Mouse (Mus musculus) hindbrain, embryonic 10.5 days (tissue): ENCODE results near the gene Dnm2. TPM values are rescaled to one million over a fixed set of nuclear protein-coding genes. Genes with fewer than 3 reads are reported as not detected.
"Not testable (repeated sequence)": the region's sequence is repeated elsewhere in the genome, so short reads cannot be mapped to it uniquely, and the experiment has no call there.

Experiments used
- DNase-seq: peaks from one replicate; pipeline ENCODE4 v3.0.0-alpha.2; 2017; ENCODE audit warnings: low spot score
- H3K27ac ChIP-seq: fragments of 300-500 bp; sonication (generic); 2 replicates; pipeline ENCODE4 v1.5.1; 2016; ENCODE audit warnings: mild to moderate bottlenecking, moderate library complexity
- H3K27me3 ChIP-seq: fragments of 300-500 bp; sonication (generic); 2 replicates; pipeline ENCODE4 v1.6.1; 2016; ENCODE audit warnings: mild to moderate bottlenecking; ENCODE audit not compliant: poor library complexity, insufficient read depth, severe bottlenecking
- H3K36me3 ChIP-seq: fragments of 300-500 bp; sonication (generic); 2 replicates; pipeline ENCODE4 v1.6.1; 2016; ENCODE audit warnings: mild to moderate bottlenecking, moderate library complexity
- H3K4me1 ChIP-seq: fragments of 300-500 bp; sonication (generic); replicated peaks from 2 replicates; pipeline ENCODE4 v1.6.1; 2016; ENCODE audit warnings: mild to moderate bottlenecking
- H3K4me3 ChIP-seq: fragments of 300-500 bp; sonication (generic); 2 replicates; pipeline ENCODE4 v1.5.1; 2016; ENCODE audit warnings: mild to moderate bottlenecking, moderate library complexity
- H3K9me3 ChIP-seq: fragments of 300-500 bp; sonication (generic); 2 replicates; pipeline ENCODE4 v1.6.1; 2016; ENCODE audit warnings: mild to moderate bottlenecking, moderate library complexity
- whole genome bisulfite sequencing: fragments of 180-500 bp; shearing (Covaris S2); methylation state at CpG from one replicate; pipeline ENCODE4 v1.1.7; 2016; 5-methylcytosine and 5-hydroxymethylcytosine counted together
- polyA plus RNA-seq: library from polyadenylated mRNA; unstranded; fragments of >200 nt; fragmentation: Nextera tagmentation; extraction: Ambion mirVana; gene quantifications from 2 replicates; pipeline ENCODE4 v1.2.1, GENCODE M21; 2016

Gene Dnm2
- polyA plus RNA-seq, 1 experiment from 2014 or later, result 80.4 TPM

DNA sequence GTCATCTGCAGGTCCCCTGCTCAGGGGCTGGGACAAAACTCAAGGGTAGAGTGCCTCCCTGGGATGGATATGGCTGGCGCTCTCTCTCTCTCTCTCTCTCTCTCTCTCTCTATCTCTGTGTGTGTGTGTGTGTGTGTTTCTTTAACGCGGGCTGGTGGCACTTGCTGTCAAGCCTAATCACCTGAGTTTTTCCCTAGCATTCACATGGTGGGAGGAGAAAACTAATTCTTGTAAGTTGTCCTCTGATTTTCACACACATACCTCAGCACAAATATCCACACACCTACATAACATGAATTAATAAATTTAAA, 101.9 kb downstream of the Dnm2 start:
- Histone ChIP-seq H3K4me1 (peaks cover 20% of the 10 kb centered on the region), H3K36me3 (peaks cover 10% of the 10 kb centered on the region; the same call in 1 of the 2 replicates), H3K27ac (peak overlapping the region; percentile 53; the same call in 1 of the 2 replicates), H3K27me3 (no peaks in the 10 kb centered on the region), H3K9me3 (no peaks in the 10 kb centered on the region), H3K4me3 (no peak overlapping the region)
- 79% methylated on average over 3 of the region's 3 CpGs for WGBS
- no peak for DNase-seq

DNA sequence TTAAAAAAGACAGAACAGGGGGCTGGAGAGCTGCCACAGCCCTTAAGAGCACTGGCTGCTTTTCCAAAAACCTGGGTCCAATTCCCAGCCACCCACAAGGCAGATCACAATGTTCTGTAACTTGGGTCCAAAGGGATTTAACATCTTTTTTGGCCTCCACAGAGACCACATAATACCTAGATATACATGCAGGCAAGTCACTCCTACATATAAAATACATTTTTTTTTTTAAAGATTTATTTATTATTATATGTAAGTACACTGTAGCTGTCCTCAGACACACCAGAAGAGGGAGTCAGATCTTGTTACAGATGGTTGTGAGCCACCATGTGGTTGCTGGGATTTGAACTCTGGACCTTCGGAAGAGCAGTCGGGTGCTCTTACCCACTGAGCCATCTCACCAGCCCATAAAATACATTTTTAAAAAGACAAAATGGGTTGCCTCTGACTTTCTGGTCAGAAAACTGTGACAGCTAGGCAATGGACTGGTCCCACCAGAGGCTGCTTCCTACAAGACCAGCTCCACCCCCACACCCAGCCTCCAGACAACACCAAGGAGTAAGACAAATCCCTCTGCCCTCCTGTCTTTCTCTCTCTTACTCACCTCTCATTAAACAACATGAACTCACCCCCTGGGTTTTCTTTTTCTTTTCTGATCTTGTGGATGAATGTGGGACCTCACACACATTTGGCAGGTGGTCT, 102.5 kb downstream of the Dnm2 start:
- Histone ChIP-seq H3K27me3 (no peaks in the 10 kb centered on the region), H3K36me3 (peaks cover 7% of the 10 kb centered on the region; the same call in 1 of the 2 replicates), H3K4me3 (no peak overlapping the region), H3K27ac (no peak overlapping the region), H3K9me3 (no peaks in the 10 kb centered on the region), H3K4me1 (peaks cover 20% of the 10 kb centered on the region)
- 95% methylated on average over 2 of the region's 2 CpGs for whole genome bisulfite sequencing
- no peak for DNase-seq

DNA sequence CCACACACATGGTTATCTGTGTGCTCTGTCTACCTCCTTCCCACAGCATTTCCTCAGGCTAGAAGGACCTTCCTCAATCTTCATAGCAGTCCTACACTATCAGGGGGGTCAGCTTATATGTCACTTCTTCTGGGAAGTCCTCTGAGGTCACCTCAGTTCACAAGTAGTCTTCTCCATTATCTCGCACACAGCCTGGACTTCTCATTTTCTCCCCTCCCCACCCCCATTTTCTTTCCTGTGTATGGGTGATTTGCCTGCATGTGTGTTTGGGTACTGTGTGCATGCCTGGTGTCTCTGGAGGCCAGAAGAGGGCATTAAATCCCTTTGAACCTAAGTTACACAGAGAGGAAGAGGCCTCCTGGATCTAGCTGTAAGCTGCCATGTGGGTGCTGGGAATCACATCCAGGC, 103.2 kb downstream of the Dnm2 start:
- Histone ChIP-seq H3K9me3 (no peaks in the 10 kb centered on the region), H3K4me1 (peaks cover 20% of the 10 kb centered on the region), H3K27ac (no peak overlapping the region), H3K27me3 (no peaks in the 10 kb centered on the region), H3K36me3 (0 out of 2 replicates have a peak, but pooled peaks cover 7% of the 10 kb centered on the region), H3K4me3 (no peak overlapping the region)
- no peak for DNase-seq
- 68% methylated on average over 1 of the region's 1 CpGs for WGBS

DNA sequence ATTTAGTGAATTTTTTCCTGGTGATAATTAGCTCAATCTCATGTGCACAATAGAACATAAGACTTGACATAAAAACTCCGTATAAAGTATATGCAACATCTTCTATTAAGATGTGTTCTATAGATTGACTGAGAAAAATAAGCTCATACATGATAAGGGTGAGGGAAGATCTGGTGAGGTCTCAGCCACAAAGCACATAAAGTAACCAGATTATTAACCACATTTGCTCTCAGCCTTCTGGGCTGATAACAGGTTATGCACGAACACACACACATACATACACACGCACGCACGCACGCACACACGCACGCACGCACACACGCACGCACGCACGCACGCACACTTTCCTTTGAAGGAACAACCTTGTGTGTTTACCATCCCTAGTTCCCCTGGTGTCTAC, 111.8 kb downstream of the Dnm2 start:
- no peak for DNase-seq
- no peaks in the 10 kb centered on the region for H3K9me3 ChIP-seq
- H3K36me3 ChIP-seq, result peaks cover 21% of the 10 kb centered on the region
- no peak overlapping the region for H3K4me3 ChIP-seq
- 96% methylated on average over 14 of the region's 14 CpGs for WGBS
- no peaks in the 10 kb centered on the region for H3K27me3 ChIP-seq
- H3K27ac ChIP-seq, result no peak overlapping the region
- 0 out of 2 replicates have a peak, but pooled peaks cover 2% of the 10 kb centered on the region for H3K4me1 ChIP-seq

DNA sequence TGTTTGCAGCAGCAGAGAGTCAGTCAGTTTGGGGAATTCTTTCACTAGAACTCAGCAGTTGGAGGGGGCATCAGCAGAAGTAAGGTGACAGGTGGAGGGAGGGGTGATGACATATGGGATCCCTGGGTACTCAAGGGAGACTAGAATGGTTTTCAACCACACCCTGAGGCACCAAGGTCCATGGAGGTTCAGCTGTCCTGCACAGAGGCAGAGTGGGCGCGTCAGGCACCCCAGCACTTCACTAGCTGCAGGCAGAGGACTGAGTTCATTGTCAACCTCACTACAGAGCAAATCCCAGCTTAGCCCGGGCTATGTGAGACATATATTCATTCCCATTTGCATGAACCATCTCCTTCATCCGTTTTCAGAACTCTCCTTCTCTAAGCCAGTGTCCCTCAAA, 112.3 kb downstream of the Dnm2 start:
- Histone ChIP-seq H3K4me1 (0 out of 2 replicates have a peak, but pooled peaks cover 2% of the 10 kb centered on the region), H3K36me3 (peaks cover 21% of the 10 kb centered on the region), H3K27ac (no peak overlapping the region), H3K27me3 (no peaks in the 10 kb centered on the region), H3K4me3 (no peak overlapping the region), H3K9me3 (no peaks in the 10 kb centered on the region)
- DNase-seq, result no peak
- WGBS, result 77% methylated on average over 4 of the region's 4 CpGs

DNA sequence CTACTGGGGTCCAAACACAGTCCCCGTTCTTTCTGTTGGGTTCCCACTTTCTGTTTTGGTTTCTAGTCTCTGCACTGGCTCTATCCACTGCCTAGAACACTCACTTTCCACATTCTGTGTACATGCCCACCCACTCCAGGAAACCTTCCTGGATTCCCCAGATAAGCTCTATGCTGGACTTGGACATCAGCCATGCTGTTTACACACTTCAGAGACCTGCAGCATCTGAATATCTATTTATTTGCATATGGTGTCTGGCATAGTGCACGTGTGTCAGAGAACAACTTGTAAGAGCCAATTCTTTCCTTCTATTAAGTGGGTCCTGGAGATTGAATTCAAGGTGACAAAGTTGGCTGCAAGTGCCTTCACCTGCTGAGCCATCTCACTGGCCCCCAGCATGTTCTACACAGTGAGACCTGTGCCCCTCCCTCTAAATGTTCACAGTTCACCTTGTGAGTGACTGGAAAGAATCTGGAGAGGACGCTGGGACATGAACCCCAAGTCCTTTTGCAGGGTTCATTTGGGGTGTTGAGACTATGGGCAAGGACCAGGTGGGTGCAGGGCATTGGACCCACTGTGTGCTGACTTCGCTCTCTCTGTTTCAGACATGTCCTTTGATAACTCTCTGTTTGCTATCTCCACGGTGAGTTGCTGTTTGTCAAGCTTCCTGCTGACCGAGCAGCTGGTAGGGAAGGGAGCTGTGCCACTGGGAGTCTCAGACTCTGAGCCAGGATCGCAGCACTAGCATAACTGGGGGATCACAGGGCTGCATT, 115.5 kb downstream of the Dnm2 start:
- Histone ChIP-seq H3K36me3 (peaks cover 16% of the 10 kb centered on the region), H3K27ac (no peak overlapping the region), H3K4me1 (peaks cover 10% of the 10 kb centered on the region), H3K27me3 (no peaks in the 10 kb centered on the region), H3K9me3 (no peaks in the 10 kb centered on the region), H3K4me3 (no peak overlapping the region)
- no peak for DNase-seq
- WGBS, result 79% methylated on average over 7 of the region's 7 CpGs

DNA sequence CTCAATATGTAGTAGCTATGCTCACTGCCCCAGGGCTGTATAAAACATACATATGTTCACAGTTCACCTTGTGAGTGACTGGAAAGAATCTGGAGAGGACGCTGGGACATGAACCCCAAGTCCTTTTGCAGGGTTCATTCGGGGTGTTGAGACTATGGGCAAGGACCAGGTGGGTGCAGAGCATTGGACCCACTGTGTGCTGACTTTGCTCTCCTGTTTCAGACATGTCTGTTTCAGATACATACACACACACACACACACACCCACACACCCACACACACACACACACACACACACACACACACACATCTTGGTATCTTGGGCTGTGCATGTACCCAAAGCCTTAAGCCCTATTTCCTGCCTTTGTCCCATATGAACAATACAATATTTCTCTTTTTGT, 117.3 kb downstream of the Dnm2 start:
- H3K27ac ChIP-seq, DNase-seq, H3K36me3 ChIP-seq, H3K27me3 ChIP-seq, H3K4me3 ChIP-seq, H3K9me3 ChIP-seq: not testable (repeated sequence)
- 87% methylated on average over 2 of the region's 2 CpGs for WGBS
- H3K4me1 ChIP-seq, result peaks cover 15% of the 10 kb centered on the region

DNA sequence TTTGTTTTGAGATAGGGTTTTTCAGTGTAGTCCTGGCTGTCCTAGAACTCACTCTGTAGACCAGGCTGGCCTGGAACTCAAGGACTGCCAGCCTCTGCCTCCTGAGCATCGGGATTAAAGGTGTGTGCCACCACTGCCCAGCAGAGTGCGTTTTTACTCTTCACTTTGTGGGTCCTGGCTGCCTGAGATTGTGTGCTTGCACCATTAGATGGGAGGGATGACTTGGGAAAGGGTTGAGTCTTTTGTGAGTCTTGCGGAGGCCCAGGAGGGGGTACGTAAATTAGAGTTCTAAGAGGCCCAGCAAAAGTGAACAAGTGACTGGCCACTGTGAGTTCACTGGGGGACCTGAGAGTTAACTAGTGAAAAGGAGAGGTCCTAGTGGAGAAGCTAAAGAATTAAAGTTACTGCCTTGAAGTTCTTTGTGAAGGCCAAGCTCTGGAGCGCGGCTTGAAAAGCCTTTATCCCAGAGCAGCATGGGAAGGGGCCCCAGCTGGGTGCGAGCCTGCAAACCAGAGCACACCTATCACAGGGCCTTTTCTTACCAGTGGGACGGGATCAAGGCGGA, 120.7 kb downstream of the Dnm2 start:
- WGBS, result 5% methylated on average over 9 of the region's 9 CpGs
- no peak for DNase-seq
- H3K4me1 ChIP-seq, result peaks cover 31% of the 10 kb centered on the region
- H3K27me3 ChIP-seq, result no peaks in the 10 kb centered on the region
- H3K27ac ChIP-seq, result peak overlapping the region; percentile 99
- no peaks in the 10 kb centered on the region for H3K9me3 ChIP-seq
- peaks cover 8% of the 10 kb centered on the region for H3K36me3 ChIP-seq
- H3K4me3 ChIP-seq, result peak overlapping the region; percentile 88

DNA sequence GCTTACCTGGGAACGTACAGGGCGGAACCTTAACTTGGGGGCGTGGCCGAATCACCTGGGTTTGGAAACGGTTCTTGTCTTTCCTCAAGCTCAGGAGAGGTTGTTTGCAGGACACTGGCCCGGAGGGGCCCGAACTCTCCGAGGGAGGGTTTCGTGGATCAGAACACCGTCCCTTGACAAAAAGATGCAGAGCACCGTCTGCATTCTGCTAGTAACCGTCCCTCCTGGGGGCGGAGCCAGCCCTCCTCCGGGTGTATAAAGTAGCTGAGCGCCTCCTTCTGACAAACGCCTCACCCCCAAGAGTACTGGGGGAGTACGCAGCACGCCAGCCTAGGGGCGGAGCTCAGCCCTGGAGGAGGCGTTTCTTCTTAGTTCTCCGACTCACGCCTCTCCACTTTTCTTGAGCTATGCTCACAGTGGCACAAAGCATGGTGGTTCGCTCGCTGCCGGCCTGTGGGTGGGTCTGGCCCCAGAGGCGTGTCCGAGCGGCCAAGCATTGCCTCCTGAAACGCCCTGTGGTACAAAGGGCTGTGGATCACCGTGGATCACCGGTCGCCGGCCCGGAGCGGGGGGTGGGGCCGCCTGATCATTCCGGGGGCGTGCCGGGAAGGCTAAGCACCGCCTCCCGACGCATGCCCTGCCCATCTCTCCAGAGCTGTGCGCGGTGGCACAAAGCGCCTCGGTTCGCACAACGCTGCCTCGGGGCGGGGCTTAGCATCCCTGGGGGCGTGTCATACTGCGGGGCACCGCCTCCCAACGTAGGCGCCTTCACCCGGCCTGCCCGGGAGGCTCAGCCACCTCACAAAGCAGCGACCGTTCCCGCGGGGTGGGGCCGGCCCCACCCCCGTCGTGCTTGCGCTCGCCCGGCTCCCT, 121.4 kb downstream of the Dnm2 start:
- Histone ChIP-seq H3K27ac (peak overlapping the region; percentile 99), H3K4me3 (peak overlapping the region; percentile 88), H3K27me3 (no peaks in the 10 kb centered on the region), H3K9me3 (no peaks in the 10 kb centered on the region), H3K4me1 (peaks cover 31% of the 10 kb centered on the region), H3K36me3 (peaks cover 15% of the 10 kb centered on the region)
- under 1% methylated on average over 67 of the region's 67 CpGs for WGBS
- peak; percentile 100 for DNase-seq

DNA sequence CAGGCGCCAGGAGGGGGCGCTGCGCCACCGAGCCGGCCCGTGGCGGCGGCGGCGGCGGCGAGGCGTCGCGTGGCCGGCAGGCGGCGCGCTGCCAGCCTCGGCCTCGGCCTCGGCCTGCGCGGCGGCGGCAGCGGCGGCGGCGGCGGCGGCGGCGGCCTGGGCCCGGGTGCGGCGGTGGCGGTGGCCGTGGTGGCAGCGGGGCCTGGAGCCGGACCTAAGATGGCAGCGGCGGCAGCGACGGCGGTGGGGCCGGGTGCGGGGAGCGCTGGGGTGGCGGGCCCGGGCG, 122.0 kb downstream of the Dnm2 start, which contains the start of gene Carm1:
TSS of gene Carm1 (plus strand) at position 106 of the 286 bp plus-strand sequence.
- Histone ChIP-seq H3K9me3 (no peaks in the 10 kb centered on the region), H3K36me3 (peaks cover 20% of the 10 kb centered on the region), H3K27ac (peak within 1 kb of the TSS; percentile 99), H3K27me3 (no peaks in the 10 kb centered on the region), H3K4me1 (peaks cover 31% of the 10 kb centered on the region), H3K4me3 (peak within 1 kb of the TSS; percentile 88)
- no peak for DNase-seq
- 17% methylated on average over 52 of the region's 52 CpGs for WGBS

DNA sequence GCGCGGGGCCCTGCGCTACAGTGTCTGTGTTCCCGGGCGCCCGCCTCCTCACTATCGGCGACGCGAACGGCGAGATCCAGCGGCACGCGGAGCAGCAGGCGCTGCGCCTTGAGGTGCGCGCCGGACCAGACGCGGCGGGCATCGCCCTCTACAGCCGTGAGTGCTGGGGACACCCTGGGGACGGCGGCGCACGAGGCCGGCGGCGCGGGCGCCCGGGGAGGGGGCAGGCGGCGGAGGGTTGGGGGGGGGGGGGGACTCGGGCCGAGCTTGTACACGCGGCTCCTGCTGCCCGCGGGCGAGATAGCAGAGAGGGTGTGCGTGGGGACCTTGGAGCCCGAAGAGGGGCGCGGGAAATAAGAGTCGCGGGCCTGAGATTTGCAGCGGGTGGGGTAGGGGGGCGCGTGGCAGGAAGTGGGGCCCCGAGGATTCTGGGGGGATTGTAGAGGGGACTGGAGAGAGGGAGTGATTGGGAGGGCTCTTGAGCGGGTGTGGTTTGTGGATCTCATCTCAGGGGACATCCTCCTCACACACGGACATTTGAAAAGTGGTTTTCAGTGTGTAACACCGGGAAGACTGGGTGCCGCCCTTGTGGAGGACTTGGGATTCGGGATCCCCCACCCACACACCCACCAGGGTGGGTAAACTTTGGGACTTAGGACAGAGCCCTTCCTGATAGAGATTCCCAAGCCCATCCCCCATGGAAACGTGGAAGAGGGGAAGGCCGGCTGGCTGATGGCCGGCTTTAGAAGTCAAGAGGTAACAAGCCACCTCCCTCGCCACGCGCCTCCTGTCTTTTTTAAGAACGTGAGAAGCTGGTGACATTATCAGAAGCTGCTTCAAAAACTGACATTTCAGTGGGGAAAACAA, 122.6 kb downstream of the Dnm2 start:
- Histone ChIP-seq H3K4me1 (peaks cover 31% of the 10 kb centered on the region), H3K27me3 (no peaks in the 10 kb centered on the region), H3K36me3 (peaks cover 25% of the 10 kb centered on the region), H3K27ac (peak overlapping the region; percentile 99), H3K4me3 (peak overlapping the region; percentile 88), H3K9me3 (no peaks in the 10 kb centered on the region)
- peak; percentile 61 for DNase-seq
- under 1% methylated on average over 64 of the region's 66 CpGs for WGBS

DNA sequence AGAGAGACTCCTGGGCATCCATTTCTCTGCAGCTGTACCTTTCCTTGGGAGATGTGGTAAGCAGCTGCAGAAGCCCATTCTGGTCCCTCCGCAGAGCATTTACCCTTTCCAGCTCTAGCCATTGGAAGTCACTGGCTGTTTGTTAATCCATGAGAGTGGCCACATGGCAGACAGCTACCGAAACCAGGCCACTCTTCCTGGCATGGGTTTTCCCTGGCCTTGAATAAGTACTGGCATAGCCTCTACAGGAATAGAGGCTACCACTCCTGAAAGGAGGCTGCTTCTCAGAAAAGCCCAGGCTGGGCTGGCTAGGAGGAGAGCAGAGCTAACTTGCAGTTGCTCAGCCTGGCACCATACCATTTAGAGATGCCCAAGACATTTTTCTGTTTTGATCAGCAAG, 126.3 kb downstream of the Dnm2 start:
- no peak overlapping the region for H3K4me3 ChIP-seq
- peaks cover 16% of the 10 kb centered on the region for H3K4me1 ChIP-seq
- 95% methylated on average over 2 of the region's 2 CpGs for WGBS
- H3K27ac ChIP-seq, result no peak overlapping the region
- no peak for DNase-seq
- no peaks in the 10 kb centered on the region for H3K9me3 ChIP-seq
- peaks cover 54% of the 10 kb centered on the region for H3K36me3 ChIP-seq
- H3K27me3 ChIP-seq, result no peaks in the 10 kb centered on the region
